Mouse (Mus musculus): Measurements from ENCODE around the gene Fat1. TPM values are rescaled to one million over a fixed set of nuclear protein-coding genes. Genes with fewer than 3 reads are reported as not detected.
A peak's percentile ranks its signal among the peaks of the same experiment; 100 is the strongest.

The Fat1 gene
- total RNA-seq, 4 experiments from 2014 or later: 49.0 to 69.7 (median 55.0) TPM

- peak; percentile 42 for DNase-seq
These were observed 27.5 kb downstream of the Fat1 start for GRCm38 (mm10) chr8:44962572-44963231.

- DNase-seq: no peak
These were observed 32.3 kb downstream of the Fat1 start for GRCm38 (mm10) chr8:44967521-44968039.

GRCm38 (mm10) chr8:44970093-44970492 lies 34.8 kb downstream of the Fat1 start:
- no peak for DNase-seq

- no peak for DNase-seq
These were observed 36.1 kb downstream of the Fat1 start for GRCm38 (mm10) chr8:44971346-44971745.

GRCm38 (mm10) chr8:44971964-44972363 lies 36.7 kb downstream of the Fat1 start:
- no peak for DNase-seq

GRCm38 (mm10) chr8:44975113-44975512 lies 39.9 kb downstream of the Fat1 start:
- no peak for DNase-seq

GRCm38 (mm10) chr8:44975654-44976053 lies 40.4 kb downstream of the Fat1 start:
- no peak for DNase-seq

GRCm38 (mm10) chr8:44978622-44979021 lies 43.4 kb downstream of the Fat1 start:
- no peak for DNase-seq

GRCm38 (mm10) chr8:44979245-44979644 lies 44.0 kb downstream of the Fat1 start:
- DNase-seq: no peak

- no peak for DNase-seq
These were observed 44.8 kb downstream of the Fat1 start for GRCm38 (mm10) chr8:44980030-44980429.

- no peak for DNase-seq
These were observed 50.4 kb downstream of the Fat1 start for GRCm38 (mm10) chr8:44985326-44986288.

- DNase-seq: no peak
These were observed 56.6 kb downstream of the Fat1 start for GRCm38 (mm10) chr8:44991700-44992487.

GRCm38 (mm10) chr8:44992664-44993063 lies 57.4 kb downstream of the Fat1 start:
- DNase-seq: no peak

GRCm38 (mm10) chr8:44993376-44993775 lies 58.1 kb downstream of the Fat1 start:
- DNase-seq: peak; percentile 70

GRCm38 (mm10) chr8:44996493-44996892 lies 61.2 kb downstream of the Fat1 start:
- no peak for DNase-seq

GRCm38 (mm10) chr8:44997321-44997720 lies 62.1 kb downstream of the Fat1 start:
- no peak for DNase-seq

- DNase-seq: no peak
These were observed 62.6 kb downstream of the Fat1 start for GRCm38 (mm10) chr8:44997829-44998228.

- DNase-seq: no peak
These were observed 63.0 kb downstream of the Fat1 start for GRCm38 (mm10) chr8:44998275-44998674.

- DNase-seq: peak; percentile 40
These were observed 63.5 kb downstream of the Fat1 start for GRCm38 (mm10) chr8:44998681-44999277.

- no peak for DNase-seq
These were observed 66.4 kb downstream of the Fat1 start for GRCm38 (mm10) chr8:45001577-45002197.

GRCm38 (mm10) chr8:45002686-45003085 lies 67.4 kb downstream of the Fat1 start:
- no peak for DNase-seq

GRCm38 (mm10) chr8:45004021-45004420 lies 68.8 kb downstream of the Fat1 start:
- DNase-seq: no peak

Measured in adrenal gland, adult 8-10 months (tissue).